Mouse (Mus musculus) megakaryocyte progenitor cell, adult 5-6 weeks (primary cell): Measurements from ENCODE around the gene Fam57b. TPM values are rescaled to one million over a fixed set of nuclear protein-coding genes. Genes with fewer than 3 reads are reported as not detected.
"Not testable (repeated sequence)": the region's sequence is repeated elsewhere in the genome, so short reads cannot be mapped to it uniquely, and the experiment has no call there.

Source experiments
- ATAC-seq: replicated peaks from 2 replicates; pipeline ENCODE4 v1.8.0; 2016; ENCODE audit warnings: mild to moderate bottlenecking, moderate TSS enrichment, inconsistent platforms; ENCODE audit not compliant: poor library complexity
- total RNA-seq, 2 experiments: library from RNA; stranded (forward) in 1 of 2; stranded (reverse) in 1 of 2; fragments of 157-497, 149-512 nt in 1 of 2; fragments of 200-1000 nt in 1 of 2; gene quantifications; 2 replicates each; pipeline versions ENCODE4 v1.2.3 to v1.2.4; 2015 to 2017

The Fam57b gene
- total RNA-seq, 2 experiments from 2014 or later = not detected

DNA sequence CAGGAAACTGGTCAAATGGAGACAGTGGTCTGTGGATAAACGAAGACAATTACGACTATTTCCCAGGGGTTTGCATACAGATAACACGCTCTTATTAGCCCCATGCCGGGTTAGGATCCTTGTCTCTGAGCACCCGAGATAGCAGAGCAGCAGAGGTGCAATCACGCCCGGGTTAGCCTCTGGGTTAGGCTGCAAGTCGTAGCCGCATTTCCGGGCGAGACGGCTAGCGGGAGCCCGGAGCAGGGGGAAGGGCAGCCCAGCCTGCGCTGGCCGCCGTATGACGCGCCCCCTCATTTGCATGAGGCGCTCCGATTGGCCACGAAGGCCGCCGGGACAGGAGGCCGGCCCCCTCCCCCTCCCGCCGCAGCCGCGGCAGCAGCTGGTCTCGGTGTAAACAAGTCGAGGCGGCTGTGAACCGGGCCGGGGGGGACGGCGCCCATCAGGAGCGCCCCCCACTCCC, 20.8 kb upstream of the Fam57b start, which contains the start of gene Ypel3:
Gene Ypel3, plus strand, starts transcription at position 358 of the 460 bp plus-strand sequence.
- ATAC-seq = peak; percentile 88

DNA sequence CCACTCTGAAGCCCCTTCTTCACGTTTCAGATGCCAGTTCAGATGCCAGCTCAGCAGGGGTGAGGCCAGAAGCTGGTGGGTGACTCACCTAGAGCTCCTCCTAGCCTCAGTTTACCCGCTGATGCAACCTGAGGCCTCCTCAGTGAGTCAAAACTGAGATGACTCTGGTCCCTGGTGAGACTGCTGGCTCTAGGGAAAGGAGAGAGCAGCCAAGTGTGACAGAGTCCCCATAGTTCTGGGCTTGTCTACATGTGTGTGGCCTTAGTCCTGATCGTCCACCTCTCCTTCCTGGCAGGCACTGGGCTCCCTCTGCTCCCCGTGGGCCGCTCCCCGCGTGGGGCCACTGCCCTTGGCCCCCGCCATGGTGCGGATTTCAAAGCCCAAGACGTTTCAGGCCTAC, 20.0 kb upstream of the Fam57b start:
- no peak for ATAC-seq

DNA sequence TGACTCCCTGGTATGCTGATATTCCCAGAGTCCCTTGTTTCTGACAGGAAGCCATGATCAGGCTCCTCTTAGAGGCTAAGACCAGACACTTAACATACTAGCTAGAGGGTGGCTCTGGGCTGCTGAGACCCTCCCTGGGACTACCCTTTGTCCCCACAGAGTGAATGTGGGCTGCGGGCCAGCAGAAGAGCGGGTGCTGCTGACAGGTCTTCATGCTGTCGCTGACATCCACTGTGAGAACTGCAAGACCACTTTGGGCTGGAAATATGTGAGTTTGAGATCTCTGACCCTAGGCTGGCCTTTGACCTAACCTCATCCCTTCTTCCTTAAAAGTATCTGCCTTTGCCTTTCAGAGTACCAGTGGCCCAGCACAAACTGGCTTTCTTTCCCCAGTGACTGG, 19.3 kb upstream of the Fam57b start:
- ATAC-seq = no peak

DNA sequence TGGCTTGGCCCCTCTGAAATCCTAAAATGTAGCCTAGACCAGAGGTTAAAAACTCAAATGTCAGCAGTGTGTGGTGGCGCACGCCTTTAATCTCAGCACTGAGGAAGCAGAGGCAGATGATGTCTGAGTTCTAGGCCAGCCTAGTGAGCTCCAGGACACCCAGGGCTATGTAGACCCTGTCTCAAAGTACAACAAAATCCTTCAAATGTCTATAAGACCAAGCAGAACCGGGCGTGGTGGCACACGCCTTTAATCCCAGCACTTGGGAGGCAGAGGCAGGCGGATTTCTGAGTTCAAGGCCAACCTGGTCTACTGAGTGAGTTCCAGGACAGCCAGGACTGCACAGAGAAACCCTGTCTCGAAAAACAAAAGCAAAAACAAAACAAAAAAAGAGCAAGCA, 18.4 kb upstream of the Fam57b start:
- ATAC-seq = not testable (repeated sequence)

DNA sequence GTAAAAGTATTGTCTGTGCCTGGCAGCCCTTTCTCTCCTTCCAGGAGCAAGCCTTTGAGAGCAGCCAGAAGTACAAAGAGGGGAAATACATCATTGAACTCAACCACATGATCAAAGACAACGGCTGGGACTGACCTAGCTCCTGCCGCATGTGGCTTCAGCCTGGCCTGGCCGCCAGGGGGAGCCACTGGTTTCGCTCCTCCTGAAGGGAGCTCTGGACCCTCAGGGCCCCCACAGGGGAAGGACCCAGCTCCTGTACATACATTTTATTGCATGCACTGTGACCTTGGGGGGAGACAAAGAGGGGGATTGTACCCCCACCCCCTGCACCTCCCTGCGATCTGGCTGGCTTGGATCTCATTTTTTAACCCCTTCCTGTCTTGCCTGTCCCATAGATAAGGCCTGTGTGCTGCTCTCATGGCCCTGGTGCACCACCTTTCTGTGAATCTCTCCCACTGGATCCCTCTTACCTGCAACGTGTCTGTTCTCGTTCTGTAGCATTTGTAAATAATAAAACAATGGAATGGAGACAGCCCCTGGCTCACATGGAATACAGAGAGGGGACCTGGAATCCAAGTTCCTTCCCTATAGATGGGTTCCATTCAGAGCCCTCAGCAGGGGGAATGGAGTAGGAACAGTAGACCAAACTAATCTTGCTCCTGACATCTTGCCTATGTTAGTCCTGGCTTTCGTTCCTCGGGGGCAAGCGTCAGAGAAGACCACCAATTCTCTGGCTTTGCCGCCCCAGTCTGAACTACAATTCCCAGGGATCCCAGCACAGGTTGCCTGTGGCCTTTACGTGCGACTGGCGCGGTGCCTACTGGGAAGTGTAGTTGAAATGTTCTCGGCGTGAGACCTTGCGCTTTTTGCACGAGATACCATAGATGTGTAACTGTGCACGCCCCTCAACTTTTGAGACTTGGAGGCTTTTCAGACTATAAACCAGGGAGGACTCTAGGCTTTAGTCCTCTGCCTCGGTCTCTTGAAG, 17.2 kb upstream of the Fam57b start:
- peak; percentile 61 for ATAC-seq

DNA sequence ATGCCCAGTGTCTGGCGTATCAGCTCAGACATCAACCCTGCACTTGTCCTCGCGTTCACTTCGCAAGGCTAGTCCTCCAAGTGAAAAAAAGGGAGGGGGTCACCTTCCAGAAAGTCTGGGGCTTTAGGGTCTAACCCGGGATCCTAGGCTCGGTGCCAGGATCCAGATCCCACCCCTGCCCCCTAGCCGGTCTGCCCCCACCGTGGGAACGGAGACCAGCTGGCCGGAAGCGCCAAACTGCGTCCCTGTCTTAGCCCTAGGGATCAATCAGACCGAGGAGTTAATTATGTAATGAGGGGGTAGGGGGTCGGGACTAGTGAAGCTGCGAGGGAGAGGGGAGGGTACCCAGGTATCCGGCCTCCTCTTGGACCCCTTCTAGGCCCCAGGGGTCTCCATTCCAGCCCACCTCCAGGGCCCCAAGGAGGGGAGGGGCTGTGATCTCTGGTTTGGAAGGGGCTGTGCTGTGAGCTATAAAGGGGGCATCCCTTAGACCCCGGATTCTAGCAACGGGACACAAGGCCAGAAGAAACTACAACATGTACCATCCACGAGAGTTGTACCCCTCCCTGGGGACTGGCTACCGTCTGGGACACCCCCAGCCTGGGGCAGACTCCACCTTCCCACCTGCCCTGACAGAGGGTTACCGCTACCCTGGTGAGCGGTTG, 16.4 kb upstream of the Fam57b start, which contains the start of gene Tbx6:
Gene Tbx6, plus strand, starts transcription at position 513 of the 665 bp plus-strand sequence.
- no peak for ATAC-seq

DNA sequence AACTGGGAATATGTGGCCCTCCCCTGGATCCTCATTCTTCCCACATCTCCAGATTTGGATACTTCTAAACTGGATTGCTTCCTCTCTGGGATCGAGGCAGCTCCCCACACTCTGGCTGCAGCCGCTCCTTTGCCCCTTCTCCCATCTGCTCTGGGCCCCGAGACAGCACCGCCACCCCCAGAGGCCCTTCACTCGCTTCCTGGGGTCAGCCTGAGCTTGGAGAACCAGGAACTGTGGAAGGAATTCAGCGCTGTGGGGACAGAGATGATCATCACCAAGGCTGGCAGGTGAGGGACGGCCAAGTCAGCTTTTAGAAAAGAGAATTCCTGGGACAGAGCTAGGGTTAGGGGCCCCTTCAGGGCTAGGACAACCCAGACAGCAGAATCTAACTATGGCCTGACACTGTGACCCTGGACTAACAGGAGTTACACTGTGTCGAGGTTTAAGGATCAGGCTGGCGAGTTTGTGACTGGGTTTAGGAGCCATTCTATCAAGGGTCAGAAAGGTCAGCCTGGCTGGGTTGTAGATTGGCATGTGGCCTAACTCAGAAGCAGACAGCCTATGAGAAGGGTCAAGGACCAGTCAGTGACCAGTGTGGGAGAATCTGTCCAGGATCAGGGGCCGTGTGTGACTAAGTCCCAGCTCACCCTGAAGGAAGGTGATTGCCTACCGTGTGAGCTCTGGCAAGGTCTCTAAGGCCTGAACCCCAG, 15.7 kb upstream of the Fam57b start:
- ATAC-seq = no peak

DNA sequence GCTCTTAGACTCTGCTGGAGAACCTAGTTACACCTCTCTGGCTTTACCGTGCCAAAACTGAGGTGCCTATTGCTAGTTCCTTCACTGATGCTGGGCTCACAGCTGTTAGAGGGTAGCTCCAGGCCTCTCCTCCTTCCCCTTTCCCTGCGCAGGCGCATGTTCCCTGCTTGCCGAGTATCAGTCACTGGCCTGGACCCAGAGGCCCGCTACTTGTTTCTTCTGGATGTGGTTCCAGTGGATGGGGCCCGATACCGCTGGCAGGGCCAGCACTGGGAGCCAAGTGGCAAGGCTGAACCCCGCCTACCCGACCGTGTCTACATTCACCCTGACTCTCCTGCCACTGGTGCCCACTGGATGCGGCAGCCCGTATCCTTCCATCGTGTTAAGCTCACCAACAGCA, 14.8 kb upstream of the Fam57b start:
- no peak for ATAC-seq

DNA sequence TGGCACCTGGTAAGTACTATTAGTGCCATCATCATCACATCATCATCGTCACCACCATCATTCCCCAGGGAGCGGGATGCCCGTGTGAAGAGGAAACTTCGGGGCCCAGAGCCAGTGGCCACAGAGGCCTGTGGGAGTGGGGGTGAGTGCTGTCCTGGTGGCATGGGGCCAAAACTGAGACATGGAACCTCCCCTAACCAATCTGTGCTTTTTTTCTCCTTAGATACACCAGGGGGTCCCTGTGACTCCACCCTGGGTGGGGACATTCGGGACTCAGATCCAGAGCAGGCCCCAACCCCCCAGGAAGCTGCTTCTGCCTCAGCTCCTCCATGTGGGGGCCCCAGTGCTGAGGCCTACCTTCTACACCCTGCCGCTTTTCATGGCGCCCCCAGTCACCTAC, 13.0 kb upstream of the Fam57b start:
- ATAC-seq = no peak

DNA sequence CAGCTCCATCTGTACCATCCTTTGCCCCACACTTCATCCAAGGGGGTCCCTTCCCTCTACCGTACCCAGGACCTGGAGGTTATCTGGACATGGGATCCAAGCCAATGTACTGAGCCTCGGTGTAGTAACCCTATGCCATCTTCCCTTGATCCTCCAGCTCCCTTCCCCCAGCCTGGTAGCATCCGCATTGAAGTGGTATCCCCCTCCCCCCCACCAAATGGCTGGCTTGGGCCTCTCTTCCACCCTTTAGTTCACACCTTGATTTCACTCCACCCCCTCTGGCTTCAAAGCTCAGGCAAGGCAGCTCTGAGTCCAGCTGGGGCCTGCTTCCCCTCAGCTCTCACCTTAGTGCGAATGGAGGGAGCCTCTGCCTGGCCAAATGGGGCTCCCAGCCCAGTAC, 12.4 kb upstream of the Fam57b start:
- no peak for ATAC-seq

DNA sequence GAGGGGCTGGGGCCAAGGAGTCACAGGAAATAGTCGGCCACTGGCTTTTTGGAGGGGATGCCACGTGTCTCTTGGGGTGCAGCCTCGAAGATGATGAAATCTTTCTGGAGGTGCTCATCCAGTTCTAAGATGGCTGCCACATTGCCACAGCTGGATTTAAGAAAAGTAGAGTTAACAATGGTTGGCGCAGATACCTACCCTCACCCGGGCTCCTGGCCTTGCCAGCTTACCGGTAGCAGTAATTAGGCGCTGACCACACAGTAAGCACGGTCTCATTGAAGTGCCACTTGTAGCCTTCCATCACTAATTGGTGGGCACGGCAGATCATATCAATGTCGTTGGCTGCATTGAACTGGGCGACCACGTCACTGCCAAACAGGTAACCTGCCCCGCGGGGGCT, 11.3 kb upstream of the Fam57b start:
- no peak for ATAC-seq

DNA sequence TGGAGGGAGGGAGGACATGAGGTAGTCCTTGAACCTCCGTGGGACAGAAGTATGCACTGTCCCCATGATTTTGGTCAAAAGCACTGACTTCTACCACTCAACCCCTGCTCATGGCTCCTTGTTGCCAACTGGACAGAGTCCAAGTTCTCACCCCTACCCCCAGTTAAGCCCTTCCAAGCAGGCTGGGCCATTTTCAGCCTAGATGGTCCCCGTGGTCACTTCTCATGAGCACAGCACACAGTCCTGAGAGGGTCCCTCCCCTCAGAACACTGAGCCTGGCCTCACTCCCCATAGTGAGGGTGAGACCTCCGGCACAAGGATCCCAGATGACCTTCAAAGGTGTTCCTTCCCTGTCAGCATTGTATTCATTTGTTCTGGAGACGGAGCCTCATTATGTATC, 8.3 kb upstream of the Fam57b start:
- no peak for ATAC-seq

DNA sequence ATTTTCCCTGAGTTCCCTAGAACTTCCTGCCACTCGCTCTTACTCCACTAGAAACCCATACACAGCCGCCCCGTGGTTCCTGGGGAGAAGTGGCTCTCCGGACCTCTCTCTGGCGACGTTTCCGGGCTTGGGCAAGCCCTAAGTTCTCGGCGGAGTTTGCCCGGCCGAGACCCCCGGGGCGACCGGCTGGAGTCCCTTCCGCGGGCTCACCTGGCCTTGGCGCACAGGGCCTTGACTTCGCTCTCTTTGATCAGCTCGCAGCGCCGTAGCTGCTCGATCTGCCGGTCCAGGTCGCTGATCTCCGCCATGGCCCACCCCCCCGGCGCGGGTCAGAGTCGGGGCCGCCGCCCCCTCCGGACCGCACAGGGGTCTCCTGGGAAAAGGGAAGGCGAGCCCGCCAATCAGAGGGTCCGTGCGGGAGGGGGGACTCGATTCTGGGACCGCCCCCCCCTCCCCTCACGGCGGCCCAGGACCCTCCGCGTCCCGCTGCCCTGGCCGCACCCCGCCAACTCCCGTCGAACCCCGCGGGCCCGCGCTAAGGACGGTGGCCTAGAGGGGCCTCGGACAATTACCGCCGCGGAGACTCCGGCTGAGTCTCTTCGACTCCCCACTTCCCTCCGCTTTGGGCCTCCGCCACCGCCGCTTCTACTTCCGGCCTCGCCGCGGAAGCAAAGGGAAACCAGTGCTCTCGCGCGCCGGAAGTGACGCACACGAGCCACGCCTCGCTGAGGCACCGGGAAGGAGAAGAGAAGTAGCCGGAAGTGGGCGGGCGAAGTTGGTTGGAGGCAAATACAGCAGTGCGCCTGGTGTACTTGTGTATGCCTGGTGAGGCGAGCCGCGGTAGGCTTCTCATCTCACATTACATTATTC, 5.4 kb upstream of the Fam57b start, which contains the start of gene Ppp4c:
Gene Ppp4c, minus strand, starts transcription at position 646 of the 870 bp plus-strand sequence.
- peak; percentile 92 for ATAC-seq

DNA sequence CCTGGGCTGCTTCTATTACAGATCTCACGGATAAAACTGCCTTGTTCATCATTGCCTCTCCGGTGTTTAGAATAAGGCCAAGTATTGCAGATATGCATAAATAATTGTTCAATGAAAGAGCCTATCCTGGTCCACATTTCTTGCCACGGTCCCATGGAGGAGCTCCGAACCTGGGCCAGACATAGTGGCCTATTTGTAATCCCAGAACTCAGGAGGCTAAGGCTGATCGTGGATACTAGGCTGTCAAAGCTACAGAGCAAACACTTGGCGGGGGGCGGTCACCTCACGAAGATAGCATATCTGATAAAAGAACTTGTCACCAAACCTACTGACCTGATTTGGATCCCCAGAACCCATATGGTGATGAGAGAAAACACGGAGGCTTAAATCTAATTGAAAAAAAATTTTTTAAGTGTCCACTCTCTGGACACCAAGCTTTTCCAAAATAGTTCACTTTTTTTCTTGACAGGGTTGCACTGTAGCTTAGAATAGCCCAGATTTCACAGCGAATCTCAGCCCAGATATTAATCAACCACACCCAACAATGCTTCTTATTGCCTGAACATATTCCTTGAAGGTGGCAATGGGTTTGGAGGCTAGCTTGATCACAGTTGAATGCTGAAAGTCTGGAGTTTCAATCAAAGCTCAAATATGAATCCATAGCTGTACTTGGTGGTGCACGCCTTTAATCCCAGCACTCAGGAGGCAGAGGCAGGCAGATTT, 4.6 kb upstream of the Fam57b start:
- ATAC-seq = no peak

DNA sequence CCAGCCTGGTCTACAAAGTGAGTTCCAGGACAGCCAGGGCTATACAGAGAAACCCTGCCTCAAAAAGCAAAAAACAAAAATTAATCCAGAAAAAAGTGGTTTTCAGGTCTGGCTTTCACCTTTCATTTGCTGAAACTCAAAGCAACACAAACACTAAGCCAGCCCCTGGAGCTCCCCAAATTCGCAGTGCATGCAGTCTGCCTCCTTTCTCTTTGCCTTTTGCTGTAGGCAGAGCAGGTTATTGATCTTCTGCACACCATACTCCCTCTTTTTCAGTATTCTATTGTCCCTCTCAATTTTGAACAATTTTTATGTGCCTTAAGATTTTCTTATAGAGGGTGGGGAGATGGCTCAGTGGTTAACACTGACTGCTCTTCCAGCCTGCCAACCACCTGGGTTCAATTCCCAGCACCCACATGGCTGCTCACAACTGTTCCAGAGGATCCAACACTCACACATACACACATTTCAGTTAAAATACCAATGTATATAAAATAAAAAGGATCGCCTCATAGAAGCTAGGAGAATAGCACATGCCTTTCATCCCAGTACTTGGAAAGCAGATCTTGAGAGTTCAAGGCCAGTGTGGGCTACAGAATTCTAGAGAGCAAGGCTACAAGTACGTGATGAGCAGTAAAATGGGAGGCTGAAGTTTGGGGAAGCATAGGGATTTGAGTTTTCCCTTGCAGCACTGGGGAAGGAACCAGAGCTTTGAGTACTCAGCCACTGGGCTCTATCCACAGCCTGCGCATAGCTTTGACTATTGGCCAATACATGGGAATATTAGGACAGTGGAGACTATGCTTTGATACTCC, 3.8 kb upstream of the Fam57b start:
- ATAC-seq = no peak

DNA sequence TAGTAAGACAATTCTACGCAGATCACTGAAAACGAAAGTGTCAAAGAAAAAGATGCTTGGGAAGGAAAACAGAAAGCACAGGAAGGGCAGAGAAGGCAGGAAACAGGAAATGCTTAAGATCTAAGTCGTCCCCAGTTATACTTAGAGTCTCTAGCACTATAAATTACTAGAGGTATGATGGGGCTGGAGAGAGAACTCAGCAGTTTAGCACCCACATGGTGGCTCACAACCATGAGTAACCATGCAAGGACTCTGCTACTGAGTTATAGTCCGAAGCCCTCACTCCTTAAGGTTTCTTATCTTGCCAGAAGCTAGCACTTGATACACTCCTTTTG, 3.2 kb upstream of the Fam57b start:
- ATAC-seq = no peak

DNA sequence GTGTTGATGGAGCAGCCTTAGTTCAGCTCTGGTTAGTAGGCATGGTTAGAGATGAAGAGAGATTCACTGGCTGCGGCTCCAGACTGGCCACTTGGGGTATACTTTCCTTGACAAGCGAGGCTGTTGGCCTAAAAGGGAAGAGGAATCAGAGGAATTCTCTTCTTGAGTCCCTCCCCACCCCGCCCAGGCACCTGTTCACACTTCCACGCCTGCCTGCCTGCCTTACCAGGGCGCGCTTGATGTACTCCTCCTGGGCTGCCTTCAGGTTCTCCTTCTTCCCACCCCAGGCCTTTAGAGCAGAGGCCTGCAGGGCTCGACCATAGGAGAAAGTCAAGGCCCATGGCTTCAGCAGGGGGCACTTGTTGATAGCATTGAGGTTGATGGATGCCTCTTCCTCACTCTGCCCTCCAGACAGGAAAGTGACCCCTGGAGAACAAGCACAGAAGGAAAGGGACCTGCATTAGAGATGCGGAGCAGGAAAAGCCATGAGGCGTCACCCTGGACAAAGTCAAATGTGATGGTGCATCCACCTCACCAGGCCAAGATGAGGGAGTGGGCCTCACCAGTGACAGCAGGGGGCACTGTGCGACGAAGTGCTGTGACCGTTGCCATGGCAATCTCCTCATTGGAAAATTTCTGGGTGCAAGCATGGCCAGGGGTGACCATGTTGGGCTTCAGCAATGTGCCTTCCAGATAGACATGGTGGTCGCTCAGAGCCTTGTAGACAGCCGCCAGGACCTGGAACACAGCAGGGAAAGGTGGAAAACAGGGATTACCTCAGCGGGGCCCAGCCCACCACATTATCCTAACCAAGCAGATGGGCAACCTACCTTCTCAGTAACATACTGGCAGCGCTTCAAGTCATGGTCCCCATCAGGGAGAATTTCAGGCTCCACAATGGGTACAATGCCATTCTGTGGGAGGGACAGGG, 1.8 kb upstream of the Fam57b start:
- ATAC-seq = no peak
